Mouse (Mus musculus) ovary, postnatal 10 days (tissue): ENCODE measurements at regions not wholly inside any gene's neighbourhood (a gene's known extent, or its start where the extent isn't known, plus 50 kb on each side); places are given as distances from the start of the nearest gene placed in this dataset.

Experiments used
- DNase-seq: peaks from one replicate; pipeline ENCODE4 v3.0.0; 2022; ENCODE audit warnings: low spot score

DNA sequence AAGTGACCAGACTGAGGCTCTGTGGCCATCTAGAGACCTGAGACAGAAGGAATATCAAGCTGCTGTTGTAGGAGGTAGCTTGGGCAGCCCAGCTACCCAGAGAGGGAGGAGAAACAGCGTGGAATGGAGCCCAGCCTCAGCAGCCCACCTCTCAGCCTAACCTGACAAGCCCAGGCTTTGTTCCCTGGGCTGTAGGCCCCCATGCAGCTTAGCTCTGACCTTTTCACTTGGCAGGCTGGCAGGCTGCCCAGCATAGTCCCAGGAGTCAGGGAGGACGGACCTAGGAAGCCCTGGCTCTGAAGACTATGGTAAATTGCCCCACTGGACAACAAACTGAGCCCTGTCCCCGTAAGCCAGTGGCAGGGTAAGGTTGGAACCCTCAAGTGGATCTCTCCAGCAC lies 141.8 kb upstream of the Csf3r start:
- peak; percentile 2 for DNase-seq

GRCm38 (mm10) chr4:125890510-125890909 lies 133.8 kb upstream of the Csf3r start:
- DNase-seq: no peak

GRCm38 (mm10) chr4:125893139-125893538 lies 131.2 kb upstream of the Csf3r start:
- no peak for DNase-seq

DNA sequence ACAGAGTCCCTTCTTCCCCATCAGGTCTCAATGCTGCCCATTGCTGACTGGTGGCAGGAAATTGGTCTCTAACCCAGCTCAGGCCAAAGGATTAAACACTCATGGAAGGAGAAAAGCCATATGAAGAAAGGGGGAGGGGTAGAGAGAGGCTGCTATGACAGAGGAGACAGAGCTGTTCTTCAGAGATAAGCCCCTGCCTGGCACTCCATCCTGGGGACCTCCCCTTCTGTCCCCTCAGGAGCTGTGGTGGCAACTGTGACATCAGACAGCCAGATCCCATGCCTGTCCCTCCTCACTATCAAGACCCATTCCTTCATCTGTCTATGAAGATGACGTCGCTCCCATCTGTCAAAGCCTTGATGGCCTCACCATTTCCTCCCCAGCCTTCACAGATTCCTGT lies 126.6 kb upstream of the Csf3r start:
- DNase-seq: no peak

GRCm38 (mm10) chr4:125898631-125899348 lies 125.6 kb upstream of the Csf3r start:
- no peak for DNase-seq

DNA sequence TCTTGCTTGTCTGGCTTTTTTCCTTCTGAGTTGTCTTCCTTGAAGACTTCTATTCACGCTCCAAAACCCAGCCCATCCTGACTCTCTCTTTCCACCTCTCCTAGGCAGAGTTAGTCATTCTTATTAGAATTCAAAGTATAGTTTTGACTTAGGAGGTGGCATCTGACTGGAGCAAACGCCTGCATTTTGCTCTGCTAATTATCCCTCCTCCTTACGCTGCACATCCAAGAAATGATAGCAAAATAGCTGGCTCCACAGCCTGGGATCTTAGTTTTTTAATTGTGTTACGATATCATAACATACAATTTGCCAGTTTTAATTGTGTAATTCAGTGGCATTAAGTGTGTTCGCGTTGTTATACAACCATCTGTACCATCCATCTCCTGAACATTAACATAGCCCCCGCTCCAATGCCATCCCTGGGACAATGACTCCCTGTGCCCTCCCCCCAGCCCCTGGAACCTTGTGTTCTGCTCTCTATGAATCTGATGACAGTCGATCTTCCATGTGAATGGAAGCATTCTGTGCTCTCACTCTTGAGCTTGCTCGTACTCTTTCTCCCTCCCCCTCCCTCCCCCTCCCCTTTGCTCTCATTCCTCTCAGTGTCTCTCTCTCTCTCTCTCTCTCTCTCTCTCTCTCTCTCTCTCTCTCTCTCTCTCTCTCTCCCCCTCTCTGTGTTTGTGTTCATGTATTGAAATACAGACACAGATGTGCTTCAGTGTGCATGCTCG lies 122.6 kb upstream of the Csf3r start:
- DNase-seq: no peak

DNA sequence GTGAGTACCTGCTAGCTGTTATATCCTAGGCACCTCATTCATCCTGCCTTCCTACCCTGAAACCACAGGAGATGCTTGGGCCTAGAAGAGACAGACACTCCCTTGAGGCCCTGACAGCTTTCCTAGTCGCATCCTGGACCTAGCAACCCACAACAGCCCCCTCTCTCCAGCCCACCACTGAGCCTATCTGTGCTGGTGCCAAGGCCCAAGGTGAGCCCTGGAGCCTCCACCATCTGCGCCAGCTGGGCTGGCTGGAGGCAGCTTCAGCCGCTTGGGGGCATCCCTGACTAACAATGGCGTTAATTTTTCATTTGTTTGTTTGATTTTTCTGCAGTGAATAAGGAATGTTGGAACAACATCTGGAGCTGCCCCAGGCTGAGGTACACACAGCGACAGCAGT lies 118.1 kb upstream of the Csf3r start:
- DNase-seq: no peak

- no peak for DNase-seq
Observed at GRCm38 (mm10) chr4:125908901-125909300, 115.4 kb upstream of the Csf3r start.

DNA sequence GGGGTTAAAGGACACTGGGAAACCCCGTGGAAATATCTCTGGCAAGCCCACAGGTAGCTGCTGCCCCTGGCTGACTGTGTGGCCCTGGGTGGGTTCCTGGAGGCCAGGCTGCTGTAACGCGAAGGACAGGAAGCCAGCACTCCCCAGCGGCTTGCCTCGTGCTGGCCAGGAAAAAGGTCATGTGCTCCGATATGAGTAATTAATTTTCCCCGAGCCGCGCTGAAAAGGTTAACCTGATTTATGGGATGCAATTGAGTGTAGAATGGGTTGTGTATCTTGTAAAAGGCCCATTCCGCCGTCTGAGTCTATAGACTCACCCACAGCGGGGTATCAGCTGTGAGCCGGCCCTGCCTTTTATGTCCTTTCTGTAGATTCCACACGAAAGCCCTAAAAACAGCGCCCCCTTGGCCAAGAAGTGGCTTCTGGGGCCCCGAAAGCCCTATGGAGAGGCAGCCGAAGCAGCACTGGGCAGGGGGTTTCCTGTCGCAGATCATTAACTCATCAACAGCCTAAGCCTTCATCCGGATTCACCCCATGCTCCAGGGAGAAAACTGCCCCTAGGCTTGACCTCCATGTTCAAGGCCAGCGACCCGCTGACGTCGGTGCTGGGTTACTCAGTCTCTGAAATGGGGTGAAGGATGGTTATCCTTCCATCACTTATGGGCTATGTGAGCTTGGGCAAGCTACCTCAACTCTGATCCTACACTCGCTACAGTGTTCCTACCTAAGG lies 112.6 kb upstream of the Csf3r start:
- no peak for DNase-seq

DNA sequence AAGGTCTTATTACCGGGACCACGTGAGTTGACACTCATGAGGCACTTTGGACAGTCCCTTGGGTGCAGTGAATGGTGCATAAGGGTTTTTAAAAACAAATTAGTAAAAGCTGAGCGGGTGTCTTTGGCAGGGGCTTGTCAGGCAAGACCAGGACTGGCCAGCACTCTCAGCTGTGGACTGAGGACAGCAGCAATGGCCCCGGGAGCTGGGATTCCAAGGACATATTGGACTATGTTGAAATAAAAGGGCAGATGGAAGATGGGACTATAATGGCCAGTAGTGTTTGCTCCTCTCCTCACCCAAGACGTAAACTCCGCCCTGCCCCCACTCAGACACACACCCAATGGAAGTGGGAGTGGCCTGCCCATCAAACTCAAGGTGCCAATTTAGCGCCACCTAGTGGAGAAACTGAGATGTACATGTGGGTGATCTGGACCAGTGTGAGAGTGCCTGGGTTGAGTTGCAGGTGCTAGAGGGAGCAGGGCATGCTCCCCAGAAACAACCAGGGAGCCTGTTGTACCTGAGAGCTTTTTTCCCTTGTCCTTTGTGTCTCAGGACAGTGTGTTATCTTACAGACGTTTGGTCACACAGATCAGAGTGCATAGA lies 111.8 kb upstream of the Csf3r start:
- no peak for DNase-seq

GRCm38 (mm10) chr4:125915166-125915565 lies 109.2 kb upstream of the Csf3r start:
- no peak for DNase-seq

GRCm38 (mm10) chr4:125917210-125917609 lies 107.1 kb upstream of the Csf3r start:
- no peak for DNase-seq

DNA sequence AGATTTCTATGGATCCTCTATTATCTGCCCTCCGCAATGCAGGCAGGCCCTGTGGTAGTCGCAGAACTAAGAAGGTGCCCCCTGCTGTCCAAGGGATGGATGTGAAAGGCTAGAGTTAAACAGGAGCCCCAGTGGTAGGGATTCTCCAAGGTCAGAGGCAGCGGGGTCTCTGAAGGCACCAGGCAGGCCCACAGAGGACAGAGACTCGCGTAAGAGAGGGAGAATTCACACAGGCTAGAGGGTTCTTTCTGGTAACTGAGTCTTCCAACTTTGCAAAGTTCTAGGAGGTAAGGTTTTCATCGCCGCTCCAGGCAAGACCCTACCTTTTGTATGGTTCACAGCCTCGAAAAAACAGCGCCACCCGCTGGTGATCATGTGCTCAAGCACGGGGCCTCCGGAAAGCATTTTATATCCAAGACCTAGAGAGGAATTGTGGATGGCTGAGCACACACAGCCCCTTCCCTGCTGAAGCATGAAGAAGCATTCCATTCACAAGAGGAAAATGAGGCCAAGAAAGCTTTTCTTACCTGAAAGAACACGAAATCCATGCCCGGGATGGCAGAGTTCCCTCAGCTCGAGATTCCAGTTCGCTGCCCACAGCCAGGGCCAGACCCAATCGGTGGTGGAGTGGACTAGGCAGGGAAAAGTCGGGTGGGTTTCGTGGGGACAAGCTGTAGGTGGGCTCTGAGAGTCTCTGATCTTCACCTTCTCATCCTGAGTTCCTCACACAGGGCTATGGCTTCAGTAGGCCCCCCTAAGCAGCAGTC lies 102.6 kb upstream of the Csf3r start:
- no peak for DNase-seq

GRCm38 (mm10) chr4:125922317-125922878 lies 102.0 kb upstream of the Csf3r start:
- DNase-seq: no peak

GRCm38 (mm10) chr4:125923225-125923624 lies 101.1 kb upstream of the Csf3r start:
- DNase-seq: no peak

GRCm38 (mm10) chr4:125928196-125928595 lies 96.2 kb upstream of the Csf3r start:
- no peak for DNase-seq

- DNase-seq: no peak
Observed at GRCm38 (mm10) chr4:125929122-125929772, 95.1 kb upstream of the Csf3r start.

DNA sequence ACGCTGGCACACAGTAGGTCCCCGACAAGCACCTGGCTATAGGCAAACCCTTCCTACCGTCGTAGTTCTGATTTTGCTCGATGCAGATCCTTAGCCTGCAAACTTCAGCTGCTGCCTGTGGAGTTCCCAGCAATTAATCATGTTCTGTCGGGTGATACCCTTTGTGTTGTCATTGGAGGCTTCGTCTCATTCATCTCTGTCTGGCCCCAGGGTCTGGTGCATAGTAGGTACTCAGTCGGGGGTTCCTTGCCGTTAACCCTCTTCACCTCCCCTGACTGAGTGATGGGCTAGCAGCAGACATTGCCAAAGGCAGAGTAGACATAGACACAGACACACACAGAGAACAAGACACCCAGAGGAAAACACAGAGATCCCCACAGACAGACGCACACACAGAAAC lies 93.6 kb upstream of the Csf3r start:
- no peak for DNase-seq

- DNase-seq: no peak
Observed at GRCm38 (mm10) chr4:125931321-125931720, 93.0 kb upstream of the Csf3r start.

GRCm38 (mm10) chr4:125932036-125932756 lies 92.2 kb upstream of the Csf3r start:
- no peak for DNase-seq
